Mouse (Mus musculus) myocyte (in vitro differentiated cells): ENCODE results near the gene Akr1b8.
A peak's percentile ranks its signal among the peaks of the same experiment; 100 is the strongest.

Experiments used
- CEBPB ChIP-seq: IDR thresholded peaks from 2 replicates; pipeline ENCODE4 v1.6.1; 2011; ENCODE audit warnings: mild to moderate bottlenecking, moderate library complexity; ENCODE audit not compliant: poor library complexity, insufficient read depth, severe bottlenecking
- E2F4 ChIP-seq: IDR thresholded peaks from one replicate; pipeline ENCODE4 v1.6.1; 2011; ENCODE audit warnings: mild to moderate bottlenecking, control low read depth, moderate library complexity; ENCODE audit not compliant: insufficient read depth
- MAX ChIP-seq: IDR thresholded peaks from one replicate; pipeline ENCODE4 v1.6.1; 2011; ENCODE audit warnings: low read depth, mild to moderate bottlenecking, control low read depth
- MYOD1 ChIP-seq, 3 experiments: IDR thresholded peaks; one replicate each; pipeline ENCODE4 v1.6.1; 2011; ENCODE audit warnings: control low read depth in 2 of 3, low read depth in 2 of 3, mild to moderate bottlenecking in 2 of 3, moderate library complexity in 1 of 3; ENCODE audit not compliant: insufficient read length in 2 of 3, control insufficient read depth in 1 of 3
- MYOG ChIP-seq, 3 experiments: IDR thresholded peaks; one replicate each; pipeline ENCODE4 v1.6.1; 2011; ENCODE audit warnings: control low read depth in 2 of 3, low read depth in 2 of 3, mild to moderate bottlenecking in 2 of 3; ENCODE audit not compliant: insufficient read length in 2 of 3, control insufficient read depth in 1 of 3, insufficient read depth in 1 of 3
- POLR2A ChIP-seq: IDR thresholded peaks from one replicate; pipeline ENCODE4 v1.6.1; 2011; ENCODE audit warnings: low read depth, mild to moderate bottlenecking, control low read depth, moderate library complexity; ENCODE audit not compliant: insufficient read length
- POLR2AphosphoS2 ChIP-seq: IDR thresholded peaks from one replicate; pipeline ENCODE4 v1.6.1; 2011; ENCODE audit warnings: low read depth, control low read depth; ENCODE audit not compliant: insufficient read length
- REST ChIP-seq: IDR thresholded peaks from one replicate; pipeline ENCODE4 v1.6.1; 2011; ENCODE audit warnings: mild to moderate bottlenecking, control low read depth, moderate library complexity; ENCODE audit not compliant: insufficient read depth, insufficient read length
- SRF ChIP-seq: IDR thresholded peaks from one replicate; pipeline ENCODE4 v1.6.1; 2011; ENCODE audit warnings: low read depth; ENCODE audit not compliant: control insufficient read depth, insufficient read length
- TCF12 ChIP-seq: IDR thresholded peaks from one replicate; pipeline ENCODE4 v1.6.1; 2011; ENCODE audit warnings: mild to moderate bottlenecking, control low read depth; ENCODE audit not compliant: poor library complexity, insufficient read depth, severe bottlenecking
- TCF3 ChIP-seq: IDR thresholded peaks from one replicate; pipeline ENCODE4 v1.6.1; 2011; ENCODE audit warnings: low read depth, control low read depth; ENCODE audit not compliant: insufficient read length
- USF1 ChIP-seq: IDR thresholded peaks from one replicate; pipeline ENCODE4 v1.6.1; 2011; ENCODE audit warnings: low read depth, mild to moderate bottlenecking, control low read depth, moderate library complexity

DNA sequence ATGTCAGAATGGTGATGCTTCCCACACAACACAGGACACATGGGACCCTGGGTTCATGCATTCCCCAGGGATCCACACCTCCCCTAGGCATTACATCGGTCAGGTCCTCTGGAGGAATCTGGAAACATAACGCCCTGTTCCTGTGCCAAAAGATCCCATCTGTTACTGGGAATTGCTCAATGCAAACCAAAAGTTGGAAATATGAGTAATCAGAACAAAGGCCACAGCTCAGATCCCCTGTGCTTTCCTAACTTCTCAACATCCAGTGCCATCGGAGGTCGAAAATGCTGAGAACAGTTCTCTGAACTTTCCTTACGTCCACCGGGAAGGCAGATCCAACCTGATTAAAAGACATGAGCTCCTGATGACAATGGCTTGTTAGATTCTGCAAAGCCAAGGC lies 10.5 kb upstream of the Akr1b8 start:
- TF ChIP-seq POLR2A = no peak
- TF ChIP-seq MYOG (IDR thresholded peaks at IDR 0.05; ENCODE audit: control insufficient read depth in 1 of 3, insufficient read depth in 1 of 3, insufficient read length in 2 of 3, low read depth in 2 of 3) = no peak
- TF ChIP-seq TCF12 = no peak
- TF ChIP-seq USF1 = no peak
- TF ChIP-seq MAX = no peak
- no peak for TF ChIP-seq E2F4
- TF ChIP-seq SRF = no peak
- no peak for TF ChIP-seq REST
- TF ChIP-seq TCF3 = no peak
- TF ChIP-seq MYOD1 (IDR thresholded peaks at IDR 0.05; ENCODE audit: control insufficient read depth in 1 of 3, insufficient read length in 2 of 3, low read depth in 2 of 3) = peak in 2 of 3 experiments; percentile 4 to 17
- no peak for TF ChIP-seq POLR2AphosphoS2
- peak; percentile 95 for TF ChIP-seq CEBPB
